Mouse (Mus musculus): ENCODE data around the gene Syf2. TPM values are rescaled to one million over a fixed set of nuclear protein-coding genes. Genes with fewer than 3 reads are reported as not detected.

Gene Syf2
- polyA plus RNA-seq, 1 experiment from 2014 or later, result 53.0 TPM

GRCm38 (mm10) chr4:134981959-134982431 lies 51.3 kb downstream of the Syf2 start:
- H3K27me3 ChIP-seq (replicated peaks), result no peaks in the 10 kb centered on the region
- H3K4me3 ChIP-seq, result no peak overlapping the region
- peak overlapping the region; percentile 27 for H3K4me2 ChIP-seq
- WGBS, result 10% methylated on average over 7 of the region's 7 CpGs
- peak overlapping the region; percentile 57 for H3K27ac ChIP-seq (replicated peaks)
- no peaks in the 10 kb centered on the region for H3K36me3 ChIP-seq
- H3K4me1 ChIP-seq, result peaks cover 19% of the 10 kb centered on the region
- ATAC-seq (ENCODE audit: extremely low read depth, insufficient number of reproducible peaks, low FRiP score, low TSS enrichment), result peak; percentile 86
- H3K9ac ChIP-seq, result no peak overlapping the region
- H3K9me3 ChIP-seq, result 0 out of 2 replicates have a peak, but pooled peaks cover 3% of the 10 kb centered on the region

GRCm38 (mm10) chr4:134983136-134983535 lies 52.4 kb downstream of the Syf2 start:
- Histone ChIP-seq H3K36me3 (no peaks in the 10 kb centered on the region), H3K4me2 (peak overlapping the region; percentile 34; the same call in 1 of the 2 replicates), H3K27ac (replicated peaks) (peak overlapping the region; percentile 52), H3K9ac (0 out of 2 replicates have a peak overlapping the region, but pooled peaks have one; percentile 33), H3K27me3 (replicated peaks) (no peaks in the 10 kb centered on the region), H3K4me3 (no peak overlapping the region), H3K4me1 (peaks cover 23% of the 10 kb centered on the region), H3K9me3 (0 out of 2 replicates have a peak, but pooled peaks cover 3% of the 10 kb centered on the region)
- no peak for ATAC-seq (ENCODE audit: extremely low read depth, insufficient number of reproducible peaks, low FRiP score, low TSS enrichment)
- 50% methylated on average over 5 of the region's 5 CpGs for WGBS

GRCm38 (mm10) chr4:134984555-134984954 lies 53.9 kb downstream of the Syf2 start:
- ATAC-seq (ENCODE audit: extremely low read depth, insufficient number of reproducible peaks, low FRiP score, low TSS enrichment), result no peak
- 63% methylated on average over 3 of the region's 3 CpGs for WGBS
- H3K9ac ChIP-seq, result no peak overlapping the region
- peaks cover 24% of the 10 kb centered on the region for H3K4me1 ChIP-seq
- 0 out of 2 replicates have a peak, but pooled peaks cover 4% of the 10 kb centered on the region for H3K27me3 ChIP-seq (replicated peaks)
- no peak overlapping the region for H3K4me3 ChIP-seq
- H3K4me2 ChIP-seq, result no peak overlapping the region
- H3K36me3 ChIP-seq, result no peaks in the 10 kb centered on the region
- no peak overlapping the region for H3K27ac ChIP-seq (replicated peaks)
- 0 out of 2 replicates have a peak, but pooled peaks cover 3% of the 10 kb centered on the region for H3K9me3 ChIP-seq

- H3K9ac ChIP-seq, result no peak overlapping the region
- 72% methylated on average over 11 of the region's 11 CpGs for WGBS
- H3K4me3 ChIP-seq, result no peak overlapping the region
- H3K9me3 ChIP-seq, result 0 out of 2 replicates have a peak, but pooled peaks cover 3% of the 10 kb centered on the region
- no peak for ATAC-seq (ENCODE audit: extremely low read depth, insufficient number of reproducible peaks, low FRiP score, low TSS enrichment)
- peaks cover 9% of the 10 kb centered on the region; the same call in 1 of the 2 replicates for H3K27me3 ChIP-seq (replicated peaks)
- no peaks in the 10 kb centered on the region for H3K36me3 ChIP-seq
- H3K4me2 ChIP-seq, result no peak overlapping the region
- H3K27ac ChIP-seq (replicated peaks), result no peak overlapping the region
- H3K4me1 ChIP-seq, result peaks cover 20% of the 10 kb centered on the region
Measured at GRCm38 (mm10) chr4:134985626-134986335, 55.1 kb downstream of the Syf2 start.

GRCm38 (mm10) chr4:134986336-134986635 lies 55.6 kb downstream of the Syf2 start:
- Histone ChIP-seq H3K9me3 (0 out of 2 replicates have a peak, but pooled peaks cover 3% of the 10 kb centered on the region), H3K36me3 (no peaks in the 10 kb centered on the region), H3K4me3 (no peak overlapping the region), H3K4me2 (no peak overlapping the region), H3K9ac (no peak overlapping the region), H3K4me1 (peaks cover 18% of the 10 kb centered on the region), H3K27me3 (replicated peaks) (peaks cover 9% of the 10 kb centered on the region; the same call in 1 of the 2 replicates), H3K27ac (replicated peaks) (no peak overlapping the region)
- no peak for ATAC-seq (ENCODE audit: extremely low read depth, insufficient number of reproducible peaks, low FRiP score, low TSS enrichment)
- 59% methylated on average over 4 of the region's 4 CpGs for WGBS

GRCm38 (mm10) chr4:134986963-134987362 lies 56.3 kb downstream of the Syf2 start:
- ATAC-seq (ENCODE audit: extremely low read depth, insufficient number of reproducible peaks, low FRiP score, low TSS enrichment), result no peak
- H3K27ac ChIP-seq (replicated peaks), result no peak overlapping the region
- H3K27me3 ChIP-seq (replicated peaks), result peaks cover 9% of the 10 kb centered on the region; the same call in 1 of the 2 replicates
- H3K4me1 ChIP-seq, result peaks cover 11% of the 10 kb centered on the region
- H3K4me2 ChIP-seq, result no peak overlapping the region
- H3K4me3 ChIP-seq, result no peak overlapping the region
- no peaks in the 10 kb centered on the region for H3K36me3 ChIP-seq
- 0 out of 2 replicates have a peak, but pooled peaks cover 3% of the 10 kb centered on the region for H3K9me3 ChIP-seq
- 85% methylated on average over 3 of the region's 3 CpGs for WGBS
- no peak overlapping the region for H3K9ac ChIP-seq

Other genes starting within 250 kb of the Syf2 start
- 5.3 and 6.3 TPM in 2 replicates for gene Man1c1, start 226.6 kb upstream of the Syf2 start, polyA plus RNA-seq (2015; fragmentation: Nextera tagmentation; extraction: Ambion mirVana)
- gene Ldlrap1, start 162.9 kb upstream of the Syf2 start, polyA plus RNA-seq (2015; fragmentation: Nextera tagmentation; extraction: Ambion mirVana), result 12.2 and 13.5 TPM in 2 replicates
- gene Maco1, start 77.6 kb upstream of the Syf2 start, polyA plus RNA-seq (2015; fragmentation: Nextera tagmentation; extraction: Ambion mirVana), result 25.0 and 25.7 TPM in 2 replicates
- gene Rhd, start 66.4 kb upstream of the Syf2 start, polyA plus RNA-seq (2015; fragmentation: Nextera tagmentation; extraction: Ambion mirVana), result 13.0 and 19.3 TPM in 2 replicates
- 132 and 149 TPM in 2 replicates for gene Tmem50a, start 15.9 kb upstream of the Syf2 start, polyA plus RNA-seq (2015; fragmentation: Nextera tagmentation; extraction: Ambion mirVana)
- 325 and 327 TPM in 2 replicates for gene Rsrp1, start 7.3 kb upstream of the Syf2 start, polyA plus RNA-seq (2015; fragmentation: Nextera tagmentation; extraction: Ambion mirVana)
- gene Runx3, start 189.8 kb downstream of the Syf2 start, polyA plus RNA-seq (2015; fragmentation: Nextera tagmentation; extraction: Ambion mirVana), result 0.05 and 0.17 TPM in 2 replicates